Mouse (Mus musculus): Measurements from ENCODE around the gene Gm9918. TPM values are rescaled to one million over a fixed set of nuclear protein-coding genes. Genes with fewer than 3 reads are reported as not detected.
A peak's percentile ranks its signal among the peaks of the same experiment; 100 is the strongest.
"Not testable (repeated sequence)": the region's sequence is repeated elsewhere in the genome, so short reads cannot be mapped to it uniquely, and the experiment has no call there.

Gm9918 gene
- polyA plus RNA-seq (2015; fragmentation: Nextera tagmentation; extraction: Ambion mirVana) = 0.16 and 0.28 TPM in 2 replicates

- ATAC-seq (ENCODE audit: insufficient read depth, low FRiP score) = peak; percentile 40; the same call in 1 of the 2 replicates
- H3K27ac ChIP-seq (ENCODE audit: low read length) = no peak within 1 kb of the TSS
- no peaks in the 10 kb centered on the region for H3K9me3 ChIP-seq (replicated peaks; ENCODE audit: control insufficient read depth, low read length)
- peak within 1 kb of the TSS; percentile 57 for H3K9ac ChIP-seq (ENCODE audit: low read length)
- H3K4me3 ChIP-seq (replicated peaks; ENCODE audit: low read length) = peak within 1 kb of the TSS; percentile 10
- 13% methylated on average over 20 of the region's 21 CpGs for WGBS
- H3K4me2 ChIP-seq (ENCODE audit: low read depth, low read length) = peak within 1 kb of the TSS; percentile 48
- H3K4me1 ChIP-seq (ENCODE audit: control insufficient read depth, insufficient read depth, low read length) = peaks cover 15% of the 10 kb centered on the region
- H3K27me3 ChIP-seq (ENCODE audit: control insufficient read depth, insufficient read depth, low read length) = no peaks in the 10 kb centered on the region
- no peaks in the 10 kb centered on the region for H3K36me3 ChIP-seq (ENCODE audit: control insufficient read depth, insufficient read depth, low read length)
Measured at GRCm38 (mm10) chr15:102270274-102270960, at the start of gene Gm9918. Gene Gm9918, plus strand, starts transcription at chr15:102270563.

- 57% methylated on average over 10 of the region's 10 CpGs for WGBS
- Histone ChIP-seq H3K9ac (ENCODE audit: low read length) (no peak overlapping the region), H3K4me3 (replicated peaks; ENCODE audit: low read length) (no peak overlapping the region), H3K9me3 (replicated peaks; ENCODE audit: control insufficient read depth, low read length) (no peaks in the 10 kb centered on the region), H3K4me1 (ENCODE audit: control insufficient read depth, insufficient read depth, low read length) (peaks cover 10% of the 10 kb centered on the region), H3K27me3 (ENCODE audit: control insufficient read depth, insufficient read depth, low read length) (peaks cover 8% of the 10 kb centered on the region; the same call in 1 of the 2 replicates), H3K36me3 (ENCODE audit: control insufficient read depth, insufficient read depth, low read length) (no peaks in the 10 kb centered on the region), H3K4me2 (ENCODE audit: low read depth, low read length) (no peak overlapping the region), H3K27ac (ENCODE audit: low read length) (no peak overlapping the region)
- ATAC-seq (ENCODE audit: insufficient read depth, low FRiP score) = no peak
Measured at GRCm38 (mm10) chr15:102222386-102222785, 48.0 kb upstream of the Gm9918 start.

GRCm38 (mm10) chr15:102224186-102224991 is 46.0 kb upstream of the Gm9918 start:
- no peak overlapping the region for H3K27ac ChIP-seq (ENCODE audit: low read length)
- ATAC-seq (ENCODE audit: insufficient read depth, low FRiP score) = peak; percentile 90
- WGBS = 3% methylated on average over 43 of the region's 43 CpGs
- peak overlapping the region; percentile 51 for H3K4me3 ChIP-seq (replicated peaks; ENCODE audit: low read length)
- H3K9me3 ChIP-seq (replicated peaks; ENCODE audit: control insufficient read depth, low read length) = no peaks in the 10 kb centered on the region
- H3K4me1 ChIP-seq (ENCODE audit: control insufficient read depth, insufficient read depth, low read length) = peaks cover 10% of the 10 kb centered on the region
- peak overlapping the region; percentile 92 for H3K4me2 ChIP-seq (ENCODE audit: low read depth, low read length)
- H3K36me3 ChIP-seq (ENCODE audit: control insufficient read depth, insufficient read depth, low read length) = no peaks in the 10 kb centered on the region
- peaks cover 8% of the 10 kb centered on the region; the same call in 1 of the 2 replicates for H3K27me3 ChIP-seq (ENCODE audit: control insufficient read depth, insufficient read depth, low read length)
- peak overlapping the region; percentile 76 for H3K9ac ChIP-seq (ENCODE audit: low read length)

- ATAC-seq (ENCODE audit: insufficient read depth, low FRiP score) = 0 out of 2 replicates have a peak, but pooled peaks have one; percentile 4
- Histone ChIP-seq H3K27ac (ENCODE audit: low read length) (no peak overlapping the region), H3K4me3 (replicated peaks; ENCODE audit: low read length) (peak overlapping the region; percentile 51), H3K4me2 (ENCODE audit: low read depth, low read length) (peak overlapping the region; percentile 92), H3K9me3 (replicated peaks; ENCODE audit: control insufficient read depth, low read length) (no peaks in the 10 kb centered on the region), H3K9ac (ENCODE audit: low read length) (peak overlapping the region; percentile 76), H3K27me3 (ENCODE audit: control insufficient read depth, insufficient read depth, low read length) (peaks cover 8% of the 10 kb centered on the region; the same call in 1 of the 2 replicates), H3K36me3 (ENCODE audit: control insufficient read depth, insufficient read depth, low read length) (no peaks in the 10 kb centered on the region), H3K4me1 (ENCODE audit: control insufficient read depth, insufficient read depth, low read length) (peaks cover 10% of the 10 kb centered on the region)
- 16% methylated on average over 21 of the region's 21 CpGs for WGBS
Measured at GRCm38 (mm10) chr15:102224992-102225617, 45.3 kb upstream of the Gm9918 start.

GRCm38 (mm10) chr15:102225619-102226018 is 44.7 kb upstream of the Gm9918 start:
- not testable (repeated sequence) for H3K4me3 ChIP-seq (replicated peaks; ENCODE audit: low read length); ATAC-seq (ENCODE audit: insufficient read depth, low FRiP score); H3K9ac ChIP-seq (ENCODE audit: low read length); H3K36me3 ChIP-seq (ENCODE audit: control insufficient read depth, insufficient read depth, low read length); H3K4me2 ChIP-seq (ENCODE audit: low read depth, low read length); H3K9me3 ChIP-seq (replicated peaks; ENCODE audit: control insufficient read depth, low read length); H3K27me3 ChIP-seq (ENCODE audit: control insufficient read depth, insufficient read depth, low read length); H3K27ac ChIP-seq (ENCODE audit: low read length)
- WGBS = 64% methylated on average over 6 of the region's 6 CpGs
- H3K4me1 ChIP-seq (ENCODE audit: control insufficient read depth, insufficient read depth, low read length) = peaks cover 10% of the 10 kb centered on the region

GRCm38 (mm10) chr15:102230408-102231321 is 39.7 kb upstream of the Gm9918 start:
- Histone ChIP-seq H3K4me2 (ENCODE audit: low read depth, low read length) (no peak overlapping the region), H3K9ac (ENCODE audit: low read length) (no peak overlapping the region), H3K9me3 (replicated peaks; ENCODE audit: control insufficient read depth, low read length) (no peaks in the 10 kb centered on the region), H3K27me3 (ENCODE audit: control insufficient read depth, insufficient read depth, low read length) (no peaks in the 10 kb centered on the region), H3K4me3 (replicated peaks; ENCODE audit: low read length) (no peak overlapping the region), H3K27ac (ENCODE audit: low read length) (no peak overlapping the region), H3K36me3 (ENCODE audit: control insufficient read depth, insufficient read depth, low read length) (no peaks in the 10 kb centered on the region), H3K4me1 (ENCODE audit: control insufficient read depth, insufficient read depth, low read length) (peaks cover 31% of the 10 kb centered on the region)
- WGBS = 74% methylated on average over 17 of the region's 17 CpGs
- no peak for ATAC-seq (ENCODE audit: insufficient read depth, low FRiP score)

- H3K36me3 ChIP-seq (ENCODE audit: control insufficient read depth, insufficient read depth, low read length) = no peaks in the 10 kb centered on the region
Measured at GRCm38 (mm10) chr15:102231748-102232147, 38.6 kb upstream of the Gm9918 start, which contains the start of gene Itgb7. Gene Itgb7, minus strand, starts transcription at chr15:102231944.

GRCm38 (mm10) chr15:102232764-102233163 is 37.6 kb upstream of the Gm9918 start:
- no peak overlapping the region for H3K4me2 ChIP-seq (ENCODE audit: low read depth, low read length)
- peaks cover 37% of the 10 kb centered on the region for H3K4me1 ChIP-seq (ENCODE audit: control insufficient read depth, insufficient read depth, low read length)
- no peaks in the 10 kb centered on the region for H3K27me3 ChIP-seq (ENCODE audit: control insufficient read depth, insufficient read depth, low read length)
- H3K9me3 ChIP-seq (replicated peaks; ENCODE audit: control insufficient read depth, low read length) = no peaks in the 10 kb centered on the region
- no peak overlapping the region for H3K27ac ChIP-seq (ENCODE audit: low read length)
- H3K9ac ChIP-seq (ENCODE audit: low read length) = no peak overlapping the region
- H3K4me3 ChIP-seq (replicated peaks; ENCODE audit: low read length) = no peak overlapping the region
- no peak for ATAC-seq (ENCODE audit: insufficient read depth, low FRiP score)
- no peaks in the 10 kb centered on the region for H3K36me3 ChIP-seq (ENCODE audit: control insufficient read depth, insufficient read depth, low read length)
- 78% methylated on average over 7 of the region's 7 CpGs for WGBS

More at GRCm38 (mm10) chr15:102231748-102232147, 38.6 kb upstream of the Gm9918 start, which contains the start of gene Itgb7:
- Histone ChIP-seq H3K4me2 (ENCODE audit: low read depth, low read length) (no peak within 1 kb of the TSS), H3K9me3 (replicated peaks; ENCODE audit: control insufficient read depth, low read length) (no peaks in the 10 kb centered on the region), H3K9ac (ENCODE audit: low read length) (no peak within 1 kb of the TSS), H3K4me3 (replicated peaks; ENCODE audit: low read length) (no peak within 1 kb of the TSS), H3K27me3 (ENCODE audit: control insufficient read depth, insufficient read depth, low read length) (no peaks in the 10 kb centered on the region), H3K4me1 (ENCODE audit: control insufficient read depth, insufficient read depth, low read length) (peaks cover 37% of the 10 kb centered on the region), H3K27ac (ENCODE audit: low read length) (no peak within 1 kb of the TSS)
- WGBS = 30% methylated on average over 6 of the region's 6 CpGs
- ATAC-seq (ENCODE audit: insufficient read depth, low FRiP score) = peak; percentile 46; the same call in 1 of the 2 replicates
